Mouse (Mus musculus): Measurements from ENCODE around the gene Tekt3. TPM values are rescaled to one million over a fixed set of nuclear protein-coding genes. Genes with fewer than 3 reads are reported as not detected.

The Tekt3 gene
- polyA plus RNA-seq, 1 experiment from 2014 or later: 0.12 TPM

- Histone ChIP-seq H3K4me3 (no peak overlapping the region), H3K9ac (no peak overlapping the region), H3K9me3 (no peaks in the 10 kb centered on the region), H3K4me2 (replicated peaks) (no peak overlapping the region), H3K36me3 (no peaks in the 10 kb centered on the region), H3K27ac (no peak overlapping the region), H3K27me3 (no peaks in the 10 kb centered on the region), H3K4me1 (no peaks in the 10 kb centered on the region)
- WGBS: 88% methylated on average over 3 of the region's 3 CpGs
- ATAC-seq (ENCODE audit: insufficient number of reproducible peaks, insufficient read depth, low FRiP score, low TSS enrichment): no peak
These were observed 48.9 kb downstream of the Tekt3 start for GRCm38 (mm10) chr11:63110329-63110728.

- no peak overlapping the region for H3K4me2 ChIP-seq (replicated peaks)
- no peaks in the 10 kb centered on the region for H3K9me3 ChIP-seq
- ATAC-seq (ENCODE audit: insufficient number of reproducible peaks, insufficient read depth, low FRiP score, low TSS enrichment): no peak
- no peaks in the 10 kb centered on the region for H3K36me3 ChIP-seq
- 0 out of 2 replicates have a peak, but pooled peaks cover 3% of the 10 kb centered on the region for H3K4me1 ChIP-seq
- no peak overlapping the region; the same call in 1 of the 2 replicates for H3K27ac ChIP-seq
- H3K27me3 ChIP-seq: no peaks in the 10 kb centered on the region
- H3K9ac ChIP-seq: no peak overlapping the region
- WGBS: 84% methylated on average over 8 of the region's 8 CpGs
- no peak overlapping the region for H3K4me3 ChIP-seq
These were observed 53.6 kb downstream of the Tekt3 start for GRCm38 (mm10) chr11:63114807-63115641.

- Histone ChIP-seq H3K4me3 (no peak overlapping the region), H3K9me3 (no peaks in the 10 kb centered on the region), H3K4me1 (0 out of 2 replicates have a peak, but pooled peaks cover 3% of the 10 kb centered on the region), H3K9ac (no peak overlapping the region), H3K27me3 (no peaks in the 10 kb centered on the region), H3K27ac (no peak overlapping the region), H3K36me3 (no peaks in the 10 kb centered on the region), H3K4me2 (replicated peaks) (no peak overlapping the region)
- ATAC-seq (ENCODE audit: insufficient number of reproducible peaks, insufficient read depth, low FRiP score, low TSS enrichment): no peak
- 92% methylated on average over 5 of the region's 5 CpGs for WGBS
These were observed 55.2 kb downstream of the Tekt3 start for GRCm38 (mm10) chr11:63116652-63117051.

GRCm38 (mm10) chr11:63117266-63117665, 55.8 kb downstream of the Tekt3 start:
- Histone ChIP-seq H3K9ac (no peak overlapping the region), H3K9me3 (no peaks in the 10 kb centered on the region), H3K36me3 (no peaks in the 10 kb centered on the region), H3K27ac (no peak overlapping the region), H3K27me3 (no peaks in the 10 kb centered on the region), H3K4me1 (0 out of 2 replicates have a peak, but pooled peaks cover 3% of the 10 kb centered on the region), H3K4me2 (replicated peaks) (no peak overlapping the region), H3K4me3 (no peak overlapping the region)
- WGBS: 90% methylated on average over 1 of the region's 1 CpGs
- no peak for ATAC-seq (ENCODE audit: insufficient number of reproducible peaks, insufficient read depth, low FRiP score, low TSS enrichment)

- H3K4me3 ChIP-seq: no peak overlapping the region
- no peak overlapping the region for H3K9ac ChIP-seq
- no peaks in the 10 kb centered on the region for H3K27me3 ChIP-seq
- ATAC-seq (ENCODE audit: insufficient number of reproducible peaks, insufficient read depth, low FRiP score, low TSS enrichment): no peak
- no peak overlapping the region for H3K27ac ChIP-seq
- no peaks in the 10 kb centered on the region for H3K9me3 ChIP-seq
- WGBS: 81% methylated on average over 7 of the region's 7 CpGs
- no peaks in the 10 kb centered on the region for H3K36me3 ChIP-seq
- H3K4me2 ChIP-seq (replicated peaks): no peak overlapping the region
- H3K4me1 ChIP-seq: 0 out of 2 replicates have a peak, but pooled peaks cover 14% of the 10 kb centered on the region
These were observed 58.3 kb downstream of the Tekt3 start for GRCm38 (mm10) chr11:63119791-63120190.

GRCm38 (mm10) chr11:63122249-63122648, 60.8 kb downstream of the Tekt3 start:
- no peak overlapping the region for H3K4me3 ChIP-seq

GRCm38 (mm10) chr11:63122776-63123350, 61.4 kb downstream of the Tekt3 start:
- no peaks in the 10 kb centered on the region for H3K36me3 ChIP-seq
- peaks cover 20% of the 10 kb centered on the region; the same call in 1 of the 2 replicates for H3K4me1 ChIP-seq
- H3K27ac ChIP-seq: no peak overlapping the region
- no peak overlapping the region for H3K4me2 ChIP-seq (replicated peaks)
- H3K27me3 ChIP-seq: no peaks in the 10 kb centered on the region
- no peak overlapping the region for H3K4me3 ChIP-seq
- H3K9me3 ChIP-seq: no peaks in the 10 kb centered on the region
- 71% methylated on average over 4 of the region's 4 CpGs for WGBS
- no peak overlapping the region for H3K9ac ChIP-seq
- no peak for ATAC-seq (ENCODE audit: insufficient number of reproducible peaks, insufficient read depth, low FRiP score, low TSS enrichment)

More at GRCm38 (mm10) chr11:63122249-63122648, 60.8 kb downstream of the Tekt3 start:
- 58% methylated on average over 2 of the region's 2 CpGs for WGBS
- no peaks in the 10 kb centered on the region for H3K36me3 ChIP-seq
- no peak overlapping the region for H3K4me2 ChIP-seq (replicated peaks)
- H3K9me3 ChIP-seq: no peaks in the 10 kb centered on the region
- ATAC-seq (ENCODE audit: insufficient number of reproducible peaks, insufficient read depth, low FRiP score, low TSS enrichment): no peak
- no peak overlapping the region for H3K27ac ChIP-seq
- no peaks in the 10 kb centered on the region for H3K27me3 ChIP-seq
- no peak overlapping the region for H3K9ac ChIP-seq
- H3K4me1 ChIP-seq: peaks cover 20% of the 10 kb centered on the region; the same call in 1 of the 2 replicates

GRCm38 (mm10) chr11:63124316-63124715, 62.9 kb downstream of the Tekt3 start:
- Histone ChIP-seq H3K27me3 (peaks cover 3% of the 10 kb centered on the region; the same call in 1 of the 2 replicates), H3K9me3 (no peaks in the 10 kb centered on the region), H3K9ac (no peak overlapping the region), H3K36me3 (no peaks in the 10 kb centered on the region), H3K27ac (no peak overlapping the region), H3K4me1 (peaks cover 17% of the 10 kb centered on the region; the same call in 1 of the 2 replicates), H3K4me3 (no peak overlapping the region), H3K4me2 (replicated peaks) (no peak overlapping the region)
- 3% methylated on average over 4 of the region's 4 CpGs for WGBS
- no peak for ATAC-seq (ENCODE audit: insufficient number of reproducible peaks, insufficient read depth, low FRiP score, low TSS enrichment)

- H3K4me2 ChIP-seq (replicated peaks): no peak overlapping the region
- H3K27ac ChIP-seq: 0 out of 2 replicates have a peak overlapping the region, but pooled peaks have one; percentile 50
- WGBS: 53% methylated on average over 5 of the region's 5 CpGs
- no peaks in the 10 kb centered on the region for H3K36me3 ChIP-seq
- no peak for ATAC-seq (ENCODE audit: insufficient number of reproducible peaks, insufficient read depth, low FRiP score, low TSS enrichment)
- H3K9me3 ChIP-seq: no peaks in the 10 kb centered on the region
- peaks cover 18% of the 10 kb centered on the region for H3K27me3 ChIP-seq
- peaks cover 22% of the 10 kb centered on the region for H3K4me1 ChIP-seq
- H3K9ac ChIP-seq: no peak overlapping the region
- H3K4me3 ChIP-seq: no peak overlapping the region
These were observed 64.5 kb downstream of the Tekt3 start for GRCm38 (mm10) chr11:63125832-63126456.

GRCm38 (mm10) chr11:63126976-63127375, 65.5 kb downstream of the Tekt3 start:
- Histone ChIP-seq H3K9ac (no peak overlapping the region), H3K27me3 (peaks cover 28% of the 10 kb centered on the region), H3K9me3 (no peaks in the 10 kb centered on the region), H3K4me3 (no peak overlapping the region), H3K4me1 (peaks cover 31% of the 10 kb centered on the region), H3K36me3 (no peaks in the 10 kb centered on the region), H3K4me2 (replicated peaks) (no peak overlapping the region), H3K27ac (no peak overlapping the region)
- WGBS: 78% methylated on average over 8 of the region's 8 CpGs
- no peak for ATAC-seq (ENCODE audit: insufficient number of reproducible peaks, insufficient read depth, low FRiP score, low TSS enrichment)

- H3K27me3 ChIP-seq: peaks cover 29% of the 10 kb centered on the region
- 88% methylated on average over 4 of the region's 4 CpGs for WGBS
These were observed 66.1 kb downstream of the Tekt3 start for GRCm38 (mm10) chr11:63127513-63127912.

More at GRCm38 (mm10) chr11:63127513-63127912, 66.1 kb downstream of the Tekt3 start:
- Histone ChIP-seq H3K27ac (no peak overlapping the region), H3K9me3 (no peaks in the 10 kb centered on the region), H3K4me2 (replicated peaks) (no peak overlapping the region), H3K4me3 (no peak overlapping the region), H3K4me1 (peaks cover 35% of the 10 kb centered on the region), H3K36me3 (no peaks in the 10 kb centered on the region), H3K9ac (no peak overlapping the region)
- ATAC-seq (ENCODE audit: insufficient number of reproducible peaks, insufficient read depth, low FRiP score, low TSS enrichment): no peak

Measured in embryonic facial prominence, embryonic 12.5 days (tissue).